Mouse (Mus musculus) intestine, embryonic 16.5 days (tissue): ENCODE measurements around the gene Krt19. TPM values are rescaled to one million over a fixed set of nuclear protein-coding genes. Genes with fewer than 3 reads are reported as not detected.

Experiments
- ATAC-seq: fragments of 200-750 bp; cut with Nextera tagmentation; 2 replicates; pipeline ENCODE4 v1.8.0; 2017; ENCODE audit warnings: moderate TSS enrichment, moderate library complexity
- H3K27ac ChIP-seq: fragments of 300-500 bp; sonication (generic); 2 replicates; pipeline ENCODE4 v1.5.1; 2014; ENCODE audit warnings: mild to moderate bottlenecking, low read length
- H3K27me3 ChIP-seq: fragments of 300-500 bp; sonication (generic); replicated peaks from 2 replicates; pipeline ENCODE4 v1.6.1; 2014; ENCODE audit warnings: low read length, control low read depth, mixed read lengths; ENCODE audit not compliant: control insufficient read depth, insufficient read depth
- H3K36me3 ChIP-seq: fragments of 300-500 bp; sonication (generic); 2 replicates; pipeline ENCODE4 v1.6.1; 2014; ENCODE audit warnings: low read length, control low read depth; ENCODE audit not compliant: control insufficient read depth, insufficient read depth
- H3K4me1 ChIP-seq: fragments of 300-500 bp; sonication (generic); 2 replicates; pipeline ENCODE4 v1.6.1; 2014; ENCODE audit warnings: low read length, control low read depth, mixed read lengths; ENCODE audit not compliant: control insufficient read depth, insufficient read depth
- H3K4me2 ChIP-seq: fragments of 300-500 bp; sonication (generic); 2 replicates; pipeline ENCODE4 v1.6.1; 2014; ENCODE audit warnings: low read depth, low read length, control low read depth
- H3K4me3 ChIP-seq: fragments of 300-500 bp; sonication (generic); 2 replicates; pipeline ENCODE4 v1.5.1; 2014; ENCODE audit warnings: mild to moderate bottlenecking, low read length
- H3K9ac ChIP-seq: fragments of 300-500 bp; sonication (generic); 2 replicates; pipeline ENCODE4 v1.6.1; 2014; ENCODE audit warnings: low read depth, low read length
- H3K9me3 ChIP-seq: fragments of 300-500 bp; sonication (generic); 2 replicates; pipeline ENCODE4 v1.6.1; 2016; ENCODE audit warnings: low read length, control low read depth; ENCODE audit not compliant: control insufficient read depth
- WGBS: fragments of 180-500 bp; shearing (Covaris S2); extraction: QIAGEN DNeasy Blood & Tissue Kit; methylation state at CpG from one replicate; pipeline ENCODE4 v1.1.7; 2014; 5-methylcytosine and 5-hydroxymethylcytosine counted together
- polyA plus RNA-seq: library from polyadenylated mRNA; unstranded; fragments of >200 nt; fragmentation: Nextera tagmentation; extraction: Ambion mirVana; gene quantifications from 2 replicates; pipeline ENCODE4 v1.2.1, GENCODE M21; 2015

The Krt19 gene
- polyA plus RNA-seq, 1 experiment from 2014 or later: 955 TPM

DNA sequence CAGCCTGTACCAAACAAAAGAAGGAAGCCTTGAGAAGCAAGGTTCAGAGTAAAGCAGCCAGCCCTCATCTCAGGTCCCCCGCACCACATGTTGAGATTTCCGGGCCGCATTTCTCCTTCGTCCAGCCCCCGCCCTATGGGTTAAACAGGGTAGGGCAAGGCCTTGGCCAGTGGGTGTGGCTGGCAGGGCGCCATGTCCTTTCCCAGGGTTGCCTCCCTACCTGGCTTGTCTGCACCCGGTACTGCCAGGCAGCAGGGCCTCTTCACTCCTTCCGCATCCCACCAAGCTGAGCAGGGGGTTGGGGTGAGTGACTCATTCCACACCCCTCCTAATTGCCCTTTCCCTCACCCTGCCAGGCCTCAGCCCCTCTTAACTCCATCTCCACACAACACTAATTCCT lies 19.6 kb upstream of the Krt19 start:
- Histone ChIP-seq H3K4me2 (peak overlapping the region; percentile 8; the same call in 1 of the 2 replicates), H3K9ac (peak overlapping the region; percentile 6; the same call in 1 of the 2 replicates), H3K9me3 (no peaks in the 10 kb centered on the region), H3K36me3 (no peaks in the 10 kb centered on the region), H3K27me3 (no peaks in the 10 kb centered on the region), H3K4me3 (no peak overlapping the region), H3K4me1 (peaks cover 28% of the 10 kb centered on the region), H3K27ac (peak overlapping the region; percentile 76)
- peak; percentile 74 for ATAC-seq
- 48% methylated on average over 8 of the region's 8 CpGs for WGBS

GRCm38 (mm10) chr11:100164392-100164791 lies 15.9 kb upstream of the Krt19 start:
- Histone ChIP-seq H3K36me3 (no peaks in the 10 kb centered on the region), H3K27me3 (no peaks in the 10 kb centered on the region), H3K4me2 (peak overlapping the region; percentile 37), H3K4me3 (no peak overlapping the region), H3K9ac (no peak overlapping the region), H3K9me3 (no peaks in the 10 kb centered on the region), H3K4me1 (peaks cover 28% of the 10 kb centered on the region), H3K27ac (peak overlapping the region; percentile 72)
- ATAC-seq: peak; percentile 53
- 36% methylated on average over 7 of the region's 7 CpGs for WGBS

DNA sequence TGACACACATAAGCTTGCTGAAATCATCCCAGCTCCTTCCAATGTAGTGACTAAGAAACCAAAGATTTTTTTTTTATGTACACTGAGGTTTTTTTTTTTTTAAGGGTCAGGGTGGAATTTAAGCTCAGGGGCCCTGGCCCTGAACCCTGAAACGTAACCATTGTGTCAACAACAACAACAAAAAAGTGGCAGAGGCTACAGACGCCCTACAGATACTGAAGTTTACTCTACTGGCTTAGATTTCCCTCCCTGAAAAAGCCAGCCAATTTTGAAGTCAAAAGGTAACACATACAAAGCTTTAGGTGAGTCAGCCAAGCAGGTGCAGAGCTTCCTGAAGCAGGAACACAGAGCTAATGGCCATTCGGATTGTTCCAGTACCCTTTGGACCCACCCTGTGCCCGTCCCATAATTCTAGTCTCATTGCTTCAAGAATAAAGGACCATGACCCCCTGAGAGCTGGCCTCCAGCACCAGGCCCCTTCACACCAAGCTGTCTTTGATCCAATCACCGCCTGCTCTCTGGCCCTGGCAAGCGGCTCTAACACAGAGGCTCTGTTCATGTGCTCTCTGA lies 9.5 kb upstream of the Krt19 start:
- no peaks in the 10 kb centered on the region for H3K36me3 ChIP-seq
- peak overlapping the region; percentile 20 for H3K4me2 ChIP-seq
- WGBS: 33% methylated on average over 6 of the region's 6 CpGs
- peak overlapping the region; percentile 92 for H3K27ac ChIP-seq
- no peaks in the 10 kb centered on the region for H3K9me3 ChIP-seq
- peak; percentile 66 for ATAC-seq
- no peaks in the 10 kb centered on the region for H3K27me3 ChIP-seq
- peaks cover 19% of the 10 kb centered on the region for H3K4me1 ChIP-seq
- H3K4me3 ChIP-seq: no peak overlapping the region
- no peak overlapping the region for H3K9ac ChIP-seq

DNA sequence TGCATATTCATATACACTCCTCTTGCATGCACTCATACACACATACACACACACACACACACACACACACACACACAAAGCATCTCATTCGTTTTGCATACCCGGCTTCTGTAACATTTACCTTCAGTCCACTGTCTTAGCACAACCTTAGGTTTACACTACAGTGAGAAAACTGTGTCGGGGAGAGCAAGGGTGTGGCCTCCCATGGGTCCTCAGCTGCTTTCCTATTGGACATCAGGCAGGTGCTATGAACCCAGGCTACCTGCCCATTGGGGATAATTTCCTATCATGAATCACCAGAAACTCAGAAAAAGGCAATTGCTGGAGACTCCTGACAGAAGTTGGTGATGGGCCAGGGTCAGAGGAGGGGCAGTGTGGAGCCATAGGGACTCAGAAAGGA lies 8.9 kb upstream of the Krt19 start:
- no peaks in the 10 kb centered on the region for H3K27me3 ChIP-seq
- H3K27ac ChIP-seq: peak overlapping the region; percentile 92

DNA sequence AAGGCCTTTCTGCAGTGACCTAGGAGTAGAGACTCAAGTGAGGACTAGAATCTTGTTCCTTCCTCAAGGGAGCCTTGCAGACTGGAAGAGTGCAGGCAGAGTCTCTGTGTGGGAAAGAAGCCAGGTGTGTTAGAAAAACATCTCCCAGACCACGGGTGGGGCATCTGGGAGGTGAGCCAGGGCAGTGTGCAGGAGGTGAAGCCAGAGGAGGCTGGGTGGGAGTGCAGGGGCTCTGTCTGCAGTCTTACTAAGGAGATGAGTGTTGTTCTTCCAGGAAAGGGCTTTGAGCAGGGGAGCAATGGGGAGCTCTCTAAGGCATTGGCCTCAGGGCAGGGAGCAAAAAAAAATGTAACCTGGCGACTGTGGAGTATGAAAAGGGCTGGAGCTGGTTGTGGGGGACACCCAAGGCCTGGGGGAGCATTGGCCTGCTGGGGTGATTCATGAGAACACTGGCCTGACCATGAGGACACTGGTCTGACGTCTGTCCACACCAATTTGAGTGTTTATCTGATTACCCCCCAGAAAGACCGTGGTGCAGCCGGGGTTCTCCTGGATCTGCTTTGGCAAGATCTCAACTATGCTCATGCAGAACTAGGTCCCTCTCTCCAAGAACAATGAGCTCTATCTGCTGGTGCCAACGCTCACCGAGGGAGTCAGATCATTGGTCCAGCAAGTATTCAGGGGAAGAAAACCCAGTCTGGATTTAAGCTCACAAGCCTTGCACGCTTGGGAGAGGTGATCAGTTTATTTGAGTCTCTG lies 7.2 kb upstream of the Krt19 start:
- WGBS: 50% methylated on average over 8 of the region's 8 CpGs
- Histone ChIP-seq H3K27ac (peak overlapping the region; percentile 82), H3K9ac (peak overlapping the region; percentile 30), H3K4me1 (peaks cover 21% of the 10 kb centered on the region), H3K27me3 (no peaks in the 10 kb centered on the region), H3K36me3 (no peaks in the 10 kb centered on the region), H3K9me3 (no peaks in the 10 kb centered on the region), H3K4me3 (no peak overlapping the region), H3K4me2 (peak overlapping the region; percentile 33; the same call in 1 of the 2 replicates)
- no peak for ATAC-seq

More for the DNA sequence above, 8.9 kb upstream of the Krt19 start:
- 64% methylated on average over 3 of the region's 3 CpGs for WGBS
- no peaks in the 10 kb centered on the region for H3K9me3 ChIP-seq
- H3K4me2 ChIP-seq: peak overlapping the region; percentile 20
- no peak overlapping the region for H3K9ac ChIP-seq
- peaks cover 19% of the 10 kb centered on the region for H3K4me1 ChIP-seq
- peak overlapping the region; percentile 23; the same call in 1 of the 2 replicates for H3K4me3 ChIP-seq
- ATAC-seq: peak; percentile 51
- no peaks in the 10 kb centered on the region for H3K36me3 ChIP-seq

DNA sequence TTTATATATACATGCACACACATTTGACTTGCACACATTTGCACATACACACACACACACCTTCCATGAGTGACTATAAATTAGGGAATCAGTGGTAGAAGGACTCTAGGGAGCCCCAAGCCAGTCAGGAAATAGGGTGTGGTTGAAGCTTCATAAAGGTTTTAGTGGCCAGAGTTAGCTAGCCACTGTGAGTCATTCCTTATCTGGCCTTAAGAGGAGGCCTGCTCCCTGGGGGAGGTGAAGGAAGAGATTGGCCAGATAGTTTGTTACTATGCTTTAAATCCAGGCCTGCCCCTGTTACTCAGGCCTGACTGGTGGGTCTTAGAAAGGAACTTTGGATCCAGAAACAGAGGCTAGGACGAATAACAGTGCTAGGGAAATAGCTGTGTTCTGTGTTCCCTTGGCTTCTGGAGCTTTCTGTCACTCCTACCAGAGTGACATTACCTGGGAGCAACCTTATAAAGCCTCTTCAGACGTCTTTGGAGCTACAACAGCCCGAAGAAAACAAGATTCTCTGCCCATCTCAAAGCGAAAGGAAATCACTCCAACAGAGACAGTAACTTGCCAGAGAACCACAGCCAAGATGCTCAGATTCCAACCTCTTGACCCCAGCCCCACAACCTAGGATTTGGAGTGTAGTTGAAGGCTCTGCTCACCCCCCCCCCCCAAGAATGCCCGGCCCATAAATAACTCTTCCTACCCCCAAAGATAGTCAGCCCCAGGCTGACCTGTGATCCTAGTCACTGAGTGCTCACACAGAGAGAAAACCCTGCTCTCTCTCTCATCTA lies 705 bp downstream of the Krt19 start:
- 29% methylated on average over 5 of the region's 5 CpGs for WGBS
- ATAC-seq: peak; percentile 6; the same call in 1 of the 2 replicates
- peak overlapping the region; percentile 91 for H3K27ac ChIP-seq

GRCm38 (mm10) chr11:100145858-100146560 lies 2.5 kb downstream of the Krt19 start:
- Histone ChIP-seq H3K9ac (peak overlapping the region; percentile 67), H3K27ac (peak overlapping the region; percentile 91), H3K27me3 (0 out of 2 replicates have a peak, but pooled peaks cover 5% of the 10 kb centered on the region), H3K4me1 (peaks cover 29% of the 10 kb centered on the region), H3K36me3 (no peaks in the 10 kb centered on the region), H3K4me2 (peak overlapping the region; percentile 53), H3K9me3 (no peaks in the 10 kb centered on the region), H3K4me3 (peak overlapping the region; percentile 62)
- WGBS: 2% methylated on average over 13 of the region's 13 CpGs
- ATAC-seq: peak; percentile 86

More for the DNA sequence above, 705 bp downstream of the Krt19 start:
- no peak overlapping the region for H3K9ac ChIP-seq
- H3K27me3 ChIP-seq: 0 out of 2 replicates have a peak, but pooled peaks cover 5% of the 10 kb centered on the region
- H3K4me3 ChIP-seq: no peak overlapping the region
- H3K9me3 ChIP-seq: no peaks in the 10 kb centered on the region
- peaks cover 26% of the 10 kb centered on the region for H3K4me1 ChIP-seq
- peak overlapping the region; percentile 22 for H3K4me2 ChIP-seq
- H3K36me3 ChIP-seq: no peaks in the 10 kb centered on the region

DNA sequence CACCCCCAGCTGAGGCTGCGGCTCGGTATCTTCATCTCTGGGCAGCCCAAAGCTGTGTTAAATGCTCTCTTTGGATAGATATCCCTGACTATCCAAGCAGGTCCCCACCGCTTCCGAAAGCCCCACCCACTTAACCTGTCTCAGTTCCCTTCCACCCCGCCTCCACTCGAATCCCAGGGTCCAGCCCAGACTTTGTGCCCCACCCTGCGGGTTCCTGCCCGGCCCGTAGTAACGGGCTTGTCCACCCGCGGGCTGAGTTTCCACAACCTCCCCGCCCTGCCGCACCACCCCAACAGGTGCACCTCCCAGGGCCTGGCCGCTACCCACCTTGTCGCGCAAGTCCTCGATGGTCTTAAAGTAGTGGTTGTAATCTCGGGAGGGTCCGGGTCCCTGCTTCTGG lies 3.4 kb downstream of the Krt19 start:
- WGBS: 3% methylated on average over 20 of the region's 20 CpGs
- H3K4me1 ChIP-seq: peaks cover 27% of the 10 kb centered on the region
- H3K4me3 ChIP-seq: peak overlapping the region; percentile 62
- 0 out of 2 replicates have a peak, but pooled peaks cover 5% of the 10 kb centered on the region for H3K27me3 ChIP-seq
- no peaks in the 10 kb centered on the region for H3K9me3 ChIP-seq
- peak; percentile 45 for ATAC-seq
- H3K4me2 ChIP-seq: peak overlapping the region; percentile 53
- peak overlapping the region; percentile 67 for H3K9ac ChIP-seq
- peak overlapping the region; percentile 91 for H3K27ac ChIP-seq
- H3K36me3 ChIP-seq: no peaks in the 10 kb centered on the region
